Mouse (Mus musculus): Measurements from ENCODE around the gene Ms4a18. TPM values are rescaled to one million over a fixed set of nuclear protein-coding genes. Genes with fewer than 3 reads are reported as not detected.

The Ms4a18 gene
- not detected for polyA plus RNA-seq (2014; fragmentation: Illumina TruSeq; extraction: RNeasy Lipid Tissue Mini Kit (QIAGEN cat#74804); ENCODE audit: low read depth, low replicate concordance)

GRCm38 (mm10) chr19:11017891-11018290, at the start of gene Ms4a18:
TSS of gene Ms4a18 (minus strand) at chr19:11018031.

GRCm38 (mm10) chr19:10993150-10993549, 24.7 kb downstream of the Ms4a18 start, which contains the start of gene Ms4a15:
TSS of gene Ms4a15 (minus strand) at chr19:10993250.

GRCm38 (mm10) chr19:10974238-10974865, 43.5 kb downstream of the Ms4a18 start, which contains the start of gene Ms4a10:
TSS of gene Ms4a10 (minus strand) at chr19:10974670.

GRCm38 (mm10) chr19:10949112-10949511, 68.7 kb downstream of the Ms4a18 start, which contains the start of gene Ccdc86:
TSS of gene Ccdc86 (minus strand) at chr19:10949266.

Other genes starting within 250 kb of the Ms4a18 start
- 0.94 TPM for gene Cd6, start 188.0 kb downstream of the Ms4a18 start, polyA plus RNA-seq (2014; fragmentation: Illumina TruSeq; extraction: RNeasy Lipid Tissue Mini Kit (QIAGEN cat#74804); ENCODE audit: low read depth, low replicate concordance)
- 3.3 TPM for gene Slc15a3, start 178.3 kb downstream of the Ms4a18 start, polyA plus RNA-seq (2014; fragmentation: Illumina TruSeq; extraction: RNeasy Lipid Tissue Mini Kit (QIAGEN cat#74804); ENCODE audit: low read depth, low replicate concordance)
- 7.4 TPM for gene Tmem132a, start 148.1 kb downstream of the Ms4a18 start, polyA plus RNA-seq (2014; fragmentation: Illumina TruSeq; extraction: RNeasy Lipid Tissue Mini Kit (QIAGEN cat#74804); ENCODE audit: low read depth, low replicate concordance)
- gene Tmem109, start 136.0 kb downstream of the Ms4a18 start, polyA plus RNA-seq (2014; fragmentation: Illumina TruSeq; extraction: RNeasy Lipid Tissue Mini Kit (QIAGEN cat#74804); ENCODE audit: low read depth, low replicate concordance): 79.0 TPM
- gene Prpf19, start 122.8 kb downstream of the Ms4a18 start, polyA plus RNA-seq (2014; fragmentation: Illumina TruSeq; extraction: RNeasy Lipid Tissue Mini Kit (QIAGEN cat#74804); ENCODE audit: low read depth, low replicate concordance): 94.9 TPM
- not detected for gene Zp1, start 97.4 kb downstream of the Ms4a18 start, polyA plus RNA-seq (2014; fragmentation: Illumina TruSeq; extraction: RNeasy Lipid Tissue Mini Kit (QIAGEN cat#74804); ENCODE audit: low read depth, low replicate concordance)
- gene Ptgdr2, start 80.9 kb downstream of the Ms4a18 start, polyA plus RNA-seq (2014; fragmentation: Illumina TruSeq; extraction: RNeasy Lipid Tissue Mini Kit (QIAGEN cat#74804); ENCODE audit: low read depth, low replicate concordance): not detected
- 8.0 TPM for gene Ccdc86, start 68.8 kb downstream of the Ms4a18 start, polyA plus RNA-seq (2014; fragmentation: Illumina TruSeq; extraction: RNeasy Lipid Tissue Mini Kit (QIAGEN cat#74804); ENCODE audit: low read depth, low replicate concordance)
- gene Ms4a10, start 43.4 kb downstream of the Ms4a18 start, polyA plus RNA-seq (2014; fragmentation: Illumina TruSeq; extraction: RNeasy Lipid Tissue Mini Kit (QIAGEN cat#74804); ENCODE audit: low read depth, low replicate concordance): not detected
- not detected for gene Ms4a15, start 24.8 kb downstream of the Ms4a18 start, polyA plus RNA-seq (2014; fragmentation: Illumina TruSeq; extraction: RNeasy Lipid Tissue Mini Kit (QIAGEN cat#74804); ENCODE audit: low read depth, low replicate concordance)
- 5.2 TPM for gene Ms4a8a, start 63.1 kb upstream of the Ms4a18 start, polyA plus RNA-seq (2014; fragmentation: Illumina TruSeq; extraction: RNeasy Lipid Tissue Mini Kit (QIAGEN cat#74804); ENCODE audit: low read depth, low replicate concordance)
- 4.1 TPM for gene 1700017D01Rik, start 112.8 kb upstream of the Ms4a18 start, polyA plus RNA-seq (2014; fragmentation: Illumina TruSeq; extraction: RNeasy Lipid Tissue Mini Kit (QIAGEN cat#74804); ENCODE audit: low read depth, low replicate concordance)
- 3.5 TPM for gene 1700025F22Rik, start 147.3 kb upstream of the Ms4a18 start, polyA plus RNA-seq (2014; fragmentation: Illumina TruSeq; extraction: RNeasy Lipid Tissue Mini Kit (QIAGEN cat#74804); ENCODE audit: low read depth, low replicate concordance)
- gene Ms4a13, start 178.7 kb upstream of the Ms4a18 start, polyA plus RNA-seq (2014; fragmentation: Illumina TruSeq; extraction: RNeasy Lipid Tissue Mini Kit (QIAGEN cat#74804); ENCODE audit: low read depth, low replicate concordance): 2.7 TPM
- not detected for gene Ms4a12, start 214.4 kb upstream of the Ms4a18 start, polyA plus RNA-seq (2014; fragmentation: Illumina TruSeq; extraction: RNeasy Lipid Tissue Mini Kit (QIAGEN cat#74804); ENCODE audit: low read depth, low replicate concordance)
- 0.27 TPM for gene Ms4a1, start 248.2 kb upstream of the Ms4a18 start, polyA plus RNA-seq (2014; fragmentation: Illumina TruSeq; extraction: RNeasy Lipid Tissue Mini Kit (QIAGEN cat#74804); ENCODE audit: low read depth, low replicate concordance)